Mouse (Mus musculus): ENCODE data around the gene Aars2. TPM values are rescaled to one million over a fixed set of nuclear protein-coding genes. Genes with fewer than 3 reads are reported as not detected.

The Aars2 gene
- total RNA-seq (2021) = 10 to 100 TPM; 20.1 to 20.2 TPM

GRCm38 (mm10) chr17:45506700-45507189 lies at the start of gene Aars2:
Gene Aars2 (plus strand): TSS chr17:45506841.
- peak; percentile 84 for DNase-seq (ENCODE audit: low spot score)
- intact Hi-C loops (cut with DNase I) = no loop called here

DNA sequence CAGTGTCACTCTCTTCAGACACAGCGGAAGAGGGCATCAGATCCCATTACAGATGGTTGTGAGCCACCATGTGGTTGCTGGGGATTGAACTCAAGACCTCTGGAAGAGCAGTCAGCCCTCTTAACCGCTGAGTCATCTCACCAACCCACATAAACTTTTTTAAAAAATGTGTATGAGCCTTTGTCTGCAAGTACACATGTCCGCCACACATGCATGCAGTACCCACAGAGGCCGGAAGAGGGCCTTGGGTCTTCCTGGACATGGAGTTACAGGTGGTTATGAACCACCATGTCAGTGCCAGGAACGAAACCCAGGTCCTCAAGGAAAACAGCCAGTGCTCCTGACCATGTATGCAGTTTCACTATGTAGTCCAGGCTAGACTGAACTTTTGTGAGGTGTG lies 49.2 kb upstream of the Aars2 start:
- intact Hi-C loops (cut with DNase I) = no loop called here
- DNase-seq (ENCODE audit: low spot score) = no peak

GRCm38 (mm10) chr17:45458516-45458915 lies 48.1 kb upstream of the Aars2 start:
- no peak for DNase-seq (ENCODE audit: low spot score)
- intact Hi-C loops (cut with DNase I) = no loop called here

GRCm38 (mm10) chr17:45459062-45459461 lies 47.6 kb upstream of the Aars2 start:
- intact Hi-C loops (cut with DNase I) = no loop called here

GRCm38 (mm10) chr17:45462506-45462905 lies 44.1 kb upstream of the Aars2 start:
- intact Hi-C loops (cut with DNase I) = no loop called here
- DNase-seq (ENCODE audit: low spot score) = no peak

More at GRCm38 (mm10) chr17:45459062-45459461, 47.6 kb upstream of the Aars2 start:
- no peak for DNase-seq (ENCODE audit: low spot score)

GRCm38 (mm10) chr17:45464255-45464654 lies 42.4 kb upstream of the Aars2 start:
- no peak for DNase-seq (ENCODE audit: low spot score)

DNA sequence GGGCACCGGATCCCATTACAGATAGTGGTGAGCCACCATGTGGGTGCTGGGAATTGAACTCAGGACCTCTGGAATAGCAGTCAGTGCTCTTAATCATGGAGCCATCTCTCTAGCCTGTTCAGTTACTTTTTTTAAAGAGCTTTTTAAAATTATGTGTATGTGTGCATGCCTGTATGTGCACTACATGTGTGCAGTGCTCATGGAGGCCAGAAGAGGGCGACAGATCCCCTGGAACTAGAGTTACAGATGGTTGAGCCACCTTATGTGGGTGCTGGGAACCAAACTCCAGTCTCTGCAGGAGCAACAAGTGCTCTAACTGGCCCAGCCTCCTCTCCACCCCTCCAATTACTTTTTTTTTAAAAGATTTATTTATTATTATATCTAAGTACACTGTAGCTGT lies 39.9 kb upstream of the Aars2 start:
- no peak for DNase-seq (ENCODE audit: low spot score)
- intact Hi-C loops (cut with DNase I) = no loop called here

More at GRCm38 (mm10) chr17:45464255-45464654, 42.4 kb upstream of the Aars2 start:
- intact Hi-C loops (cut with DNase I) = no loop called here

DNA sequence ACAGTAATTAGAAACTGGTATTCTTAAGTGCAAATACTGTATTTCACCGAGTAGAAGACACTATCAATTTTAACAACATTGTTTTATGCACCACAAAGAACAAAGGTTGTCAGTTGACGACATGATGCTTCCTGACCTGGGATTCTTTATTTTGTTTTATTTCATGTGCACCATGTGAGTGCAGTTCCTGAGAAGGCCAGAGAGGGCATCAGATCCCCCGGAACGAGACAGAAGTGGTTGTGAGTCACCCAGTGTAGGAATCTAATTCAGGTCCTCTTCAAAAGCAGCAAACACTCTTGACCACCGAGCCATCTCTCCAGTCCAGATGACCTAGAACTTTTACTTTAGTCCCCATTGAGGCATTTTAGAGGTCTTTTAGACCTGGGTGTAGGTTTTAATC lies 38.3 kb upstream of the Aars2 start:
- intact Hi-C loops (cut with DNase I) = no loop called here
- no peak for DNase-seq (ENCODE audit: low spot score)

DNA sequence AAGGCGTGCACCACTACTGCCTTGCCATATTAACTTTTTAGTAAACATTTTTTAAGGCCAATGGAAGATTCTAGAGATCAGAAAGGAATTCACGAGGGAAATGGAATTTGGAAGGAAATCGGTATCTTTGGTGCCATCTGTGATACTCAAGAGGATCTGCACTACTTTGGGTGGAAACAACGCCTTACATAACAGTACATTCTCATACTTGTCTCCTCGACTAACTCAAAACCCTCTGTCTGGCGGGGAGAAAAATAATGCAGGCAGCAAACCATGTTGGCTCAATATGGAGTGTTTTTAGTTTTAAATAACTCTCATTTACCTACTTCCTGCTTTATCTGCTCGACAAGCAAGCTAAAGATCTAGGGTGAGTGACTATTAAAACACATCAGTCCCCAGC lies 35.9 kb upstream of the Aars2 start:
- intact Hi-C loops (cut with DNase I) = no loop called here

DNA sequence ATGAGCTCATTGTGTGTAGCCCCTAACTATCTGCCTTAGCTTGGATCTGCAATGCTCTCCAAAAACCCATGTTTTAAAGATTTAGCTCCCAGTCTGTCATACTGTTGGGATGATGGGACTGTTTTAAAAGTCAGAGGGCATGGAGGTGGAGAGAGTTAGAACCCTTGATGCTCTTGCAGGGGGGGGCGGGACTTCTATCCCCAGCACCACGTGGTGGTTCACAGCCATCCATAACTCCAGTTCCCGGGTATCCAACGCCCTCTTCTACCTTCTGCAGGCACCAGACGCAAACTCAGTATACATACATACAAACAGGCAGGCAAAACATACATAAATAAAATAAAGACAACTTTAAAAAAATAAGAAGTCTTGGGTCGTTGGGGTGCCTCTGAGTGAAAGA lies 33.0 kb upstream of the Aars2 start:
- intact Hi-C loops (cut with DNase I) = no loop called here
- DNase-seq (ENCODE audit: low spot score) = no peak

More for the DNA sequence above, 35.9 kb upstream of the Aars2 start:
- DNase-seq (ENCODE audit: low spot score) = no peak

DNA sequence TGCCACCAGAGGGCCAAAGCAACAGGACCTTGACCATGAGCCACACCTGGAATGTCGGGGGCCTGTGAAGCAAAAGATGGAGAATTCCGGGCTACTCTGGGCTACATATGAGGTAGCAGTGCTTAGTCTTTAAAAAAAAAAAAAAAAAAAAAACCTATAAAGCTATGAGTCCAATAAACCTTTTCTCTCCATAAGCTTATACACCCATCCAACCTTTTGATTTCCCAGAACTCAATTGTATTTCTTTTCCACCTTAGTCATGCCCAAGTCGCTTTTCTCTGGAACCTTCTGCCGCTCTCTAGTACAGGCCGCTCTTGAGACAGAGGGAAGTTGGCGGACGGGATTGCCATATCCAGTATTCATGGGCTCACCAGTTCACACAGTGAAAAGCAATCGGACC lies 32.5 kb upstream of the Aars2 start:
- intact Hi-C loops (cut with DNase I) = no loop called here
- DNase-seq (ENCODE audit: low spot score) = no peak

- intact Hi-C loops (cut with DNase I) = no loop called here
These were observed 31.8 kb upstream of the Aars2 start, which contains the start of gene Spats1 for GRCm38 (mm10) chr17:45474669-45475465. Gene Spats1 (minus strand): TSS chr17:45475415.

GRCm38 (mm10) chr17:45478234-45478825 lies 28.3 kb upstream of the Aars2 start:
- intact Hi-C loops (cut with DNase I) = loop anchor here (1.0 kb wide), 1 partner anchor 74 kb away; no protein-coding TSS in a partner anchor
- peak; percentile 18 for DNase-seq (ENCODE audit: low spot score)

More at GRCm38 (mm10) chr17:45474669-45475465, 31.8 kb upstream of the Aars2 start, which contains the start of gene Spats1:
- DNase-seq (ENCODE audit: low spot score) = peak; percentile 13

DNA sequence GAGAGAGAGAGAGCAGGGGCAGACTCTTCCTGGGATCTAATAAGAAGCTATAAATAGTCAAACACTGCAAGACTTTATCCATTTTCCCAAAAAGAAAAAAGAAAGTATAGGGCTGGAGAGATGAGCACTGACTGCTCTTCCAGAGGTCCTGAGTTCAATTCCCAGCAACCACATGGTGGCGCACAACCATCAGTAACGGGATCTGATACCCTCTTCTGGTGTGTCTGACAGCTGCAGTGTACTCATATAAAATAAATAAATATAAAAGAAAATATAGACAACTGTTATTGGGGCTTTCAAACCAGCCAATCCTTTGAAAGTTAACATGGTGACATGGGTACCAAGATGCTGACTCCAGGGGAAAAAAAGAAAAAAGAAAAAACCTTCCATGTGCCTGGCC lies 26.2 kb upstream of the Aars2 start:
- intact Hi-C loops (cut with DNase I) = no loop called here
- no peak for DNase-seq (ENCODE audit: low spot score)

- intact Hi-C loops (cut with DNase I) = no loop called here
- DNase-seq (ENCODE audit: low spot score) = no peak
These were observed 21.1 kb upstream of the Aars2 start for GRCm38 (mm10) chr17:45485581-45485980.

DNA sequence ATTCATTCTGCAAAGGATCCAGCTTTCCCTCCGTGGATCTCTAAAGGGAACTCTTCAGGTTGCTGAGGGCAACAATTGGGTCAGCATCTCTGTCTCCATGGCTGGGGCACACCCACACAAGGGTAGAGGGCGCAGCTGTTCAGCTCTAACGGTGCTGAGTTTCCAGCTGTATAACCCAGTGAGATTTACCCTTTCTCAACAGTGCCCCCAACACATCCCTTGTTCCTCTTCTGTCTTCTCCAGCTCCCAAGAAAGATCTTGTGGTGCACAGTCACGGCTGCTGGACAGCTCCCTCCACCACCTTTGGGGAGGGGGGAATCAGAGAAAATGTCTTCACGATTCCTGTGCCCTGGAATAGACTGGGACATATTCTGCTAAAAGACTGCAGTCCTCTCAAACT lies 19.4 kb upstream of the Aars2 start:
- no peak for DNase-seq (ENCODE audit: low spot score)
- intact Hi-C loops (cut with DNase I) = no loop called here

GRCm38 (mm10) chr17:45488321-45489254 lies 18.1 kb upstream of the Aars2 start:
- no peak for DNase-seq (ENCODE audit: low spot score)
- intact Hi-C loops (cut with DNase I) = no loop called here

GRCm38 (mm10) chr17:45489736-45490135 lies 16.9 kb upstream of the Aars2 start:
- intact Hi-C loops (cut with DNase I) = no loop called here
- no peak for DNase-seq (ENCODE audit: low spot score)

DNA sequence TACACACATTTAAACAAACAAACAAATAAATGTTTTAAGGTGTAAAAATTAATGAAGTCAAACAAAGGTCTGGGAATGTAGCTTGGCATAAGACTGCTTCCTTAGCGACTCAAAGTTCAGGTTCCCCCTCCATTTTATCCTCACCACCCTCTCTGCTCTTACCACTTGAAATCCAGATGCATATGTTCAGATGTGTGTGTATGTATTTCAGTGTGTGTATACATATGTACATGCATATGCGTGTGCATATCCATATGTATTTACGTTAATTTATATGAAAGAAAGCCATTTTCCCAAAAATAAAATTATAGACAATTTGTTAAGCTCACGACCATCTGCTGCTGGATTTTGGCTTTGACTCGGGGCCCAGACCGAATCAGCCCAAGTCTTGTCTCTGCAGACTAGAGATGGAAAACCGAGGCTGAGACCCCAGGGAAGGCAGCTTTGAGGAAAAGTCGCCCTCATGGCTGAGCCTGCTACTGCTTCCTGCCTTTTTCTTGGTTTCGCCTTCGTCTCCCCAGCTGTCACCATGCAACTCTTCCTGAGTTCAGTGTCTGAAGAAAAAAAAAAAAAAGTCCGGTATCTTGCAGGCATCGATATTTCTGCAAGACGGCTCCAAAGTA lies 16.0 kb upstream of the Aars2 start:
- intact Hi-C loops (cut with DNase I) = no loop called here
- no peak for DNase-seq (ENCODE audit: low spot score)

- no peak for DNase-seq (ENCODE audit: low spot score)
- intact Hi-C loops (cut with DNase I) = no loop called here
These were observed 11.2 kb upstream of the Aars2 start for GRCm38 (mm10) chr17:45495398-45495797.

Data from heart, postnatal 25 days (tissue).